Mouse (Mus musculus) ES-E14 (cell line): Measurements from ENCODE around the gene Dclk2.

Experiments used
- CHD2 ChIP-seq: IDR thresholded peaks from 2 replicates; pipeline ENCODE4 v1.6.1; 2014; ENCODE audit warnings: mild to moderate bottlenecking, low read depth, low read length, inconsistent platforms
- MAFK ChIP-seq: IDR thresholded peaks from 2 replicates; pipeline ENCODE4 v1.6.1; 2014; ENCODE audit warnings: mild to moderate bottlenecking, low read depth, low read length, inconsistent platforms; ENCODE audit not compliant: insufficient read depth

- TF ChIP-seq MAFK (no peak), CHD2 (no peak)
These were observed 36.7 kb downstream of the Dclk2 start for GRCm38 (mm10) chr3:86883985-86884384.
